Mouse (Mus musculus) cerebellum, adult 2 months (tissue): ENCODE results near the gene Sun3. TPM values are rescaled to one million over a fixed set of nuclear protein-coding genes. Genes with fewer than 3 reads are reported as not detected.
A peak's percentile ranks its signal among the peaks of the same experiment; 100 is the strongest.

Source experiments
- DNase-seq, 2 experiments: peaks; one replicate each; pipeline ENCODE4 v3.0.0; 2021
- H3K27ac ChIP-seq: fragments of 200-500 bp; 2 replicates; pipeline ENCODE4 v1.5.1; 2012; ENCODE audit warnings: low read length, control low read depth, inconsistent platforms; ENCODE audit not compliant: insufficient read depth
- H3K27me3 ChIP-seq: fragments of 200-500 bp; 2 replicates; pipeline ENCODE4 v1.6.1; 2012; ENCODE audit warnings: inconsistent platforms, mild to moderate bottlenecking, low read length, moderate library complexity; ENCODE audit not compliant: control insufficient read depth, insufficient read depth
- H3K4me1 ChIP-seq: fragments of 200-500 bp; 2 replicates; pipeline ENCODE4 v1.6.1; 2011; ENCODE audit warnings: low read length; ENCODE audit not compliant: control insufficient read depth, insufficient read depth
- H3K4me3 ChIP-seq: fragments of 200-500 bp; replicated peaks from 2 replicates; pipeline ENCODE3; 2011; ENCODE audit warnings: mild to moderate bottlenecking, low read depth, low read length, control low read depth; ENCODE audit not compliant: insufficient read depth
- CTCF ChIP-seq: fragments of 200-500 bp; IDR thresholded peaks from 2 replicates; pipeline ENCODE4 v1.5.1; 2011; ENCODE audit warnings: low read depth, mild to moderate bottlenecking, control low read depth, low read length, moderate library complexity, borderline replicate concordance; ENCODE audit not compliant: insufficient read depth
- POLR2A ChIP-seq: fragments of 200-500 bp; IDR thresholded peaks from 2 replicates; pipeline ENCODE4 v1.6.1; 2011; ENCODE audit warnings: low read length, control low read depth, borderline replicate concordance; ENCODE audit not compliant: insufficient read depth
- WGBS: fragments of 180-500 bp; shearing (Covaris S2); methylation state at CpG from one replicate; pipeline ENCODE4 v1.1.7; 2018; 5-methylcytosine and 5-hydroxymethylcytosine counted together
- polyA plus RNA-seq: library from polyadenylated mRNA; depleted of rRNA; stranded (reverse); fragments of >200 nt; gene quantifications from 2 replicates; pipeline ENCODE4 v1.2.3, GENCODE M21; 2012

Gene Sun3
- polyA plus RNA-seq, 1 experiment: not detected

- 3% methylated on average over 21 of the region's 21 CpGs for WGBS
- H3K4me3 ChIP-seq: peak within 1 kb of the TSS; percentile 53
- no peak within 1 kb of the TSS for H3K27ac ChIP-seq
- H3K4me1 ChIP-seq: peaks cover 6% of the 10 kb centered on the region; the same call in 1 of the 2 replicates
- H3K27me3 ChIP-seq: no peaks in the 10 kb centered on the region
- DNase-seq: peak; percentile 50 to 67
- no peak for TF ChIP-seq POLR2A
- no peak for TF ChIP-seq CTCF
Measured at GRCm38 (mm10) chr11:9048011-9048702, 634 bp downstream of the Sun3 start, which contains the start of gene Gm11992. Gm11992 (plus strand) TSS chr11:9048594.

- DNase-seq: no peak
- TF ChIP-seq POLR2A (no peak), CTCF (no peak)
- H3K27me3 ChIP-seq: no peaks in the 10 kb centered on the region
- no peak overlapping the region for H3K27ac ChIP-seq
- H3K4me3 ChIP-seq: no peak overlapping the region
- 61% methylated on average over 5 of the region's 5 CpGs for WGBS
- peaks cover 6% of the 10 kb centered on the region; the same call in 1 of the 2 replicates for H3K4me1 ChIP-seq
Measured at GRCm38 (mm10) chr11:9047044-9047443, 1.7 kb downstream of the Sun3 start.

GRCm38 (mm10) chr11:9046546-9046945, 2.2 kb downstream of the Sun3 start:
- TF ChIP-seq POLR2A: no peak
- no peak for TF ChIP-seq CTCF
- peaks cover 6% of the 10 kb centered on the region; the same call in 1 of the 2 replicates for H3K4me1 ChIP-seq
- no peak overlapping the region for H3K27ac ChIP-seq
- WGBS: 86% methylated on average over 2 of the region's 2 CpGs
- no peak for DNase-seq
- no peaks in the 10 kb centered on the region for H3K27me3 ChIP-seq
- H3K4me3 ChIP-seq: no peak overlapping the region

- TF ChIP-seq POLR2A (no peak), CTCF (no peak)
- 89% methylated on average over 2 of the region's 2 CpGs for WGBS
- Histone ChIP-seq H3K4me3 (no peak overlapping the region), H3K27me3 (no peaks in the 10 kb centered on the region), H3K4me1 (no peaks in the 10 kb centered on the region), H3K27ac (no peak overlapping the region)
- DNase-seq: no peak
Measured at GRCm38 (mm10) chr11:9031530-9031929, 17.3 kb downstream of the Sun3 start.

- 45% methylated on average over 3 of the region's 3 CpGs for WGBS
Measured at GRCm38 (mm10) chr11:9025211-9025610, 23.6 kb downstream of the Sun3 start.

DNA sequence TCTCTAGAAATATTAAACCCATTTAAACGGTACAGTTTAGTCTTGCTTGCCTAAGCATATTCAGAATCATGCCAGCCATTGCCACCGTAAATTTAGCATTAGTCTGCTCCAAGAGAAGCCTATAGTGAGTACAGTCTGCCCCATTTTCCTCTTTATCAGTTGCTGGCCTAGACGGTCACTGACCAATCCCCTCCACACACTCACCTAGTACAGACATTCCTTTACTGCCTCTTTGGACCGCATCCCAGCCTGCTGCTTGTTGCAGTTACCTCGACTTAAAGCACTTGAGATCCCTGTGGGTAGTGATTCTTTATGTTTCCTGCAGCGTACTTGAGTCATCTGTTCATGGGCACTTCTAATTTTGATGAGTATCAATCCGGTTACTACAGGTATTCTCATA, 24.0 kb downstream of the Sun3 start:
- Histone ChIP-seq H3K4me3 (no peak overlapping the region), H3K27ac (no peak overlapping the region), H3K4me1 (no peaks in the 10 kb centered on the region), H3K27me3 (no peaks in the 10 kb centered on the region; the same call in 1 of the 2 replicates)
- WGBS: 69% methylated on average over 7 of the region's 7 CpGs
- TF ChIP-seq CTCF (no peak), POLR2A (no peak)
- no peak for DNase-seq

More at GRCm38 (mm10) chr11:9025211-9025610, 23.6 kb downstream of the Sun3 start:
- no peaks in the 10 kb centered on the region for H3K4me1 ChIP-seq
- no peak overlapping the region for H3K27ac ChIP-seq
- H3K4me3 ChIP-seq: no peak overlapping the region
- no peak for DNase-seq
- H3K27me3 ChIP-seq: no peaks in the 10 kb centered on the region; the same call in 1 of the 2 replicates
- TF ChIP-seq POLR2A (no peak), CTCF (no peak)

- no peak for DNase-seq
- WGBS: 91% methylated on average over 5 of the region's 5 CpGs
- TF ChIP-seq CTCF (no peak), POLR2A (no peak)
Measured at GRCm38 (mm10) chr11:9020207-9020606, 28.6 kb downstream of the Sun3 start.

DNA sequence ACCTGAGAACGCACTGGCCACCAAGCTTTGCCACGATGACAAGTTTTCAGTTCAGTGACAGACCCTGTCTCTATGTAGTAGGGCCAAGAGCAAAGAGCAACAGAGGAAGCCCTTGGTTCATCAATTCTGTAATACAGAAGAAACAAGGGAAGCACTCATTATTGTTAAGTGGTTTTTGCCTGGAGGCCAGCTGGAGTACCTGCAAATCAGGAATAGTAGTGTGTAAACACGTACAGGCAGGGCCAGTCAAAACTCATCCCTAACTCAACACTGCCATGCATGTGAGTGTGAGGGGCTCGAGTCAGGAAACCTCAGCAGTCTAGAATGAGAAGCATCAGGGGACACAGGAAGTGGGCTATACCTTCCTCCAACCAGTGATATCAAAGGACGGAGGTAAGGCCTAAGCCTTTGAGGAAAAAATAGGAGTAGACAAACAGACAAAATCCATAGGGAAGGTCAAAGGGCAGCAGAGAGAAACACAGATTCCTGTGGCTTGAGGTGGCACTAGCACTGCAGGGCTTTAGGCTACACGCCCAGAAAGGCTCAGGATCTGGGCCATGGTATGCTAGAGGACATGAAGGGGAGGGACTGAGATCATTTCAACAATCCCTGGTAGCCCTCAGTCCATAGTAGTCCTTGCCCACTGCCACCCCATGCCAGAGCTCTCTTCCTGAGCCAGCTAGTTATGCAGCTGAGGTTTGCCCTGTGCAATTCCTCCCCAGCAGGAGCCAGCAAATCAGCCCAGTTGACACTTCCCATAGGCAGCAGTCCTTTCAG, 30.1 kb downstream of the Sun3 start:
- DNase-seq: no peak
- Histone ChIP-seq H3K27me3 (no peaks in the 10 kb centered on the region), H3K4me3 (no peak overlapping the region), H3K27ac (no peak overlapping the region), H3K4me1 (no peaks in the 10 kb centered on the region)
- no peak for TF ChIP-seq POLR2A
- no peak for TF ChIP-seq CTCF
- 71% methylated on average over 6 of the region's 6 CpGs for whole genome bisulfite sequencing

More at GRCm38 (mm10) chr11:9020207-9020606, 28.6 kb downstream of the Sun3 start:
- Histone ChIP-seq H3K4me3 (no peak overlapping the region), H3K4me1 (no peaks in the 10 kb centered on the region), H3K27ac (no peak overlapping the region), H3K27me3 (no peaks in the 10 kb centered on the region; the same call in 1 of the 2 replicates)

DNA sequence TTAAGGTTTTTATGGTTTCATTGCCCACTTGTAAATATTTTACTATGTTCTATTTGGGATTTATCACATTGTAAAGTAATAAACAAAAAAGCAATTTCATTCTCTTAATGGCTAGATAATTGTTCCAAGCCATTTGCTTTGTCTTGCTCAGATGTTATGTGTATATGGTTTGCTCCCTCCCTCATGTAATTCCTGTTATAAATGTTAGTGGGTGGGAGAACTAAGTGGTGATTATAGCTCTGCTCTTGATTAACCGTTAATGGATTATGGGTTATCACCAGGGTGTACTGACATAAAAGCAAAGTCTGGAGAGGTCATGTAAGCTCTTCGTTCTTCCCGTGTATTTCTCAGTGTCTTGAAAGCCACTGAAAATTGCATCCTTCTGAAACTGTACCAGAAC, 34.1 kb downstream of the Sun3 start:
- no peak for TF ChIP-seq POLR2A
- TF ChIP-seq CTCF: no peak
- Histone ChIP-seq H3K4me3 (no peak overlapping the region), H3K27me3 (no peaks in the 10 kb centered on the region), H3K4me1 (no peaks in the 10 kb centered on the region), H3K27ac (no peak overlapping the region)
- 95% methylated on average over 3 of the region's 3 CpGs for WGBS
- DNase-seq: no peak
